Mouse (Mus musculus) CH12.LX (cell line): Measurements from ENCODE around the gene Grin3b. TPM values are rescaled to one million over a fixed set of nuclear protein-coding genes. Genes with fewer than 3 reads are reported as not detected.

Experiments used
- DNase-seq: peaks from one replicate; pipeline ENCODE4 v3.0.0-alpha.2; 2013; ENCODE audit errors: extremely low read depth
- H3K27ac ChIP-seq: 2 replicates; pipeline ENCODE4 v1.5.1; 2012; ENCODE audit warnings: low read depth, mild to moderate bottlenecking, control low read depth, moderate library complexity; ENCODE audit not compliant: insufficient read depth
- H3K27me3 ChIP-seq: replicated peaks from 2 replicates; pipeline ENCODE3; 2012; ENCODE audit warnings: inconsistent platforms
- H3K36me3 ChIP-seq, 2 experiments: replicated peaks in 1 of 2; 2 replicates each; pipeline versions ENCODE3 to v1.6.1; 2012; ENCODE audit warnings: inconsistent platforms in 1 of 2, low read length in 1 of 2, mild to moderate bottlenecking in 1 of 2, mixed read lengths in 1 of 2, moderate library complexity in 1 of 2; ENCODE audit not compliant: control insufficient read depth in 1 of 2, insufficient read depth in 1 of 2
- H3K4me1 ChIP-seq, 2 experiments: 2 replicates each; pipeline ENCODE4 v1.6.1; 2012; ENCODE audit warnings: inconsistent platforms in 1 of 2, moderate library complexity in 1 of 2; ENCODE audit not compliant: insufficient read depth in 2 of 2, control insufficient read depth in 1 of 2
- H3K4me2 ChIP-seq: 2 replicates; pipeline ENCODE4 v1.6.1; 2012; ENCODE audit warnings: low read depth, mild to moderate bottlenecking, control low read depth; ENCODE audit not compliant: poor library complexity, insufficient read depth, severe bottlenecking
- H3K4me3 ChIP-seq, 3 experiments: fragments of 150-350 bp in 1 of 3; sonication (generic) in 1 of 3; replicated peaks in 1 of 3; 2 replicates each; pipeline versions ENCODE3 to v1.5.1; 2011 to 2012; ENCODE audit warnings: low read depth in 2 of 3, low read length in 2 of 3, mild to moderate bottlenecking in 2 of 3, moderate library complexity in 2 of 3, control low read depth in 1 of 3, improper control_type of control experiment in 1 of 3, inconsistent platforms in 1 of 3, mixed read lengths in 1 of 3; ENCODE audit not compliant: poor library complexity in 1 of 3
- H3K79me2 ChIP-seq: replicated peaks from 2 replicates; pipeline ENCODE4 v1.6.1; 2012; ENCODE audit warnings: mild to moderate bottlenecking, moderate library complexity; ENCODE audit not compliant: control insufficient read depth, poor library complexity, insufficient read depth, severe bottlenecking; ENCODE audit errors: extremely low read depth
- H3K9ac ChIP-seq: 2 replicates; pipeline ENCODE4 v1.6.1; 2012; ENCODE audit warnings: low read depth, mild to moderate bottlenecking, control low read depth, moderate library complexity; ENCODE audit not compliant: insufficient read depth
- H3K9me3 ChIP-seq: replicated peaks from 2 replicates; pipeline ENCODE3; 2012; ENCODE audit warnings: low read length, inconsistent platforms, mixed read lengths
- BHLHE40 ChIP-seq: IDR thresholded peaks from 2 replicates; pipeline ENCODE4 v1.6.1; 2011; ENCODE audit warnings: mild to moderate bottlenecking, low read depth, low read length, improper control_type of control experiment
- CHD1 ChIP-seq: IDR thresholded peaks from 2 replicates; pipeline ENCODE4 v1.6.1; 2012; ENCODE audit warnings: low read depth, low read length, improper control_type of control experiment, inconsistent platforms
- CHD2 ChIP-seq: IDR thresholded peaks from 2 replicates; pipeline ENCODE4 v1.6.1; 2011; ENCODE audit warnings: low read length, improper control_type of control experiment
- CTCF ChIP-seq, 2 experiments: IDR thresholded peaks in 1 of 2; conservative IDR thresholded peaks in 1 of 2; 2 replicates each; pipeline ENCODE4 v1.5.1; 2011 to 2012; ENCODE audit warnings: low read depth in 2 of 2, low read length in 2 of 2, improper control_type of control experiment in 1 of 2, inconsistent platforms in 1 of 2, mild to moderate bottlenecking in 1 of 2, moderate library complexity in 1 of 2
- ELF1 ChIP-seq: IDR thresholded peaks from 2 replicates; pipeline ENCODE4 v1.6.1; 2014; ENCODE audit warnings: low read depth, mild to moderate bottlenecking, inconsistent platforms, low read length, improper control_type of control experiment
- EP300 ChIP-seq: IDR thresholded peaks from 2 replicates; pipeline ENCODE4 v1.6.1; 2011; ENCODE audit warnings: low read length, improper control_type of control experiment
- ETS1 ChIP-seq: conservative IDR thresholded peaks from 2 replicates; pipeline ENCODE4 v1.6.1; 2012; ENCODE audit warnings: low read depth, mild to moderate bottlenecking, inconsistent platforms, low read length, improper control_type of control experiment, moderate library complexity
- IRF4 ChIP-seq: IDR thresholded peaks from 2 replicates; pipeline ENCODE4 v1.6.1; 2014; ENCODE audit warnings: low read depth, mild to moderate bottlenecking, inconsistent platforms, low read length, improper control_type of control experiment
- JUN ChIP-seq: IDR thresholded peaks from 2 replicates; pipeline ENCODE4 v1.6.1; 2011; ENCODE audit warnings: low read depth, mild to moderate bottlenecking, low read length, improper control_type of control experiment, moderate library complexity; ENCODE audit not compliant: insufficient read depth
- JUND ChIP-seq: conservative IDR thresholded peaks from 2 replicates; pipeline ENCODE4 v1.6.1; 2011; ENCODE audit warnings: low read depth, low read length, improper control_type of control experiment
- KAT2A ChIP-seq: IDR thresholded peaks from 2 replicates; pipeline ENCODE4 v1.6.1; 2012; ENCODE audit warnings: low read length, improper control_type of control experiment, inconsistent platforms; ENCODE audit not compliant: insufficient replicate concordance
- MAFK ChIP-seq: IDR thresholded peaks from 2 replicates; pipeline ENCODE4 v1.6.1; 2011; ENCODE audit warnings: low read length, improper control_type of control experiment; ENCODE audit not compliant: insufficient replicate concordance
- MAX ChIP-seq: IDR thresholded peaks from 2 replicates; pipeline ENCODE4 v1.6.1; 2011; ENCODE audit warnings: low read length, improper control_type of control experiment
- MAZ ChIP-seq: IDR thresholded peaks from 2 replicates; pipeline ENCODE4 v1.6.1; 2012; ENCODE audit warnings: low read depth, mild to moderate bottlenecking, inconsistent platforms, low read length, improper control_type of control experiment, moderate library complexity
- MYC ChIP-seq: IDR thresholded peaks from 2 replicates; pipeline ENCODE4 v1.6.1; 2011; ENCODE audit warnings: low read depth, mild to moderate bottlenecking, improper control_type of control experiment, low read length
- NELFE ChIP-seq: IDR thresholded peaks from 2 replicates; pipeline ENCODE4 v1.6.1; 2011; ENCODE audit warnings: low read depth, low read length, improper control_type of control experiment
- PAX5 ChIP-seq: IDR thresholded peaks from 2 replicates; pipeline ENCODE4 v1.6.1; 2012; ENCODE audit warnings: low read length, inconsistent platforms, mixed read lengths
- POLR2A ChIP-seq: IDR thresholded peaks from 2 replicates; pipeline ENCODE4 v1.6.1; 2011; ENCODE audit warnings: low read depth, mild to moderate bottlenecking, improper control_type of control experiment, low read length
- POLR2AphosphoS2 ChIP-seq: IDR thresholded peaks from 2 replicates; pipeline ENCODE4 v1.6.1; 2011; ENCODE audit warnings: low read depth, low read length, improper control_type of control experiment
- RAD21 ChIP-seq: IDR thresholded peaks from 2 replicates; pipeline ENCODE4 v1.6.1; 2011; ENCODE audit warnings: low read depth, mild to moderate bottlenecking, low read length, improper control_type of control experiment, moderate library complexity
- RCOR1 ChIP-seq: conservative IDR thresholded peaks from 2 replicates; pipeline ENCODE4 v1.6.1; 2012; ENCODE audit warnings: low read depth, mild to moderate bottlenecking, inconsistent platforms, low read length, improper control_type of control experiment
- SIN3A ChIP-seq: IDR thresholded peaks from 2 replicates; pipeline ENCODE4 v1.6.1; 2012; ENCODE audit warnings: low read length, improper control_type of control experiment, inconsistent platforms
- TBP ChIP-seq: conservative IDR thresholded peaks from 2 replicates; pipeline ENCODE4 v1.6.1; 2011; ENCODE audit warnings: low read depth, low read length, improper control_type of control experiment
- TCF12 ChIP-seq: IDR thresholded peaks from 2 replicates; pipeline ENCODE4 v1.6.1; 2014; ENCODE audit warnings: low read depth, mild to moderate bottlenecking, inconsistent platforms, low read length, improper control_type of control experiment
- USF1 ChIP-seq: IDR thresholded peaks from 2 replicates; pipeline ENCODE4 v1.6.1; 2014; ENCODE audit warnings: low read depth, mild to moderate bottlenecking, inconsistent platforms, low read length, improper control_type of control experiment
- USF2 ChIP-seq: conservative IDR thresholded peaks from 2 replicates; pipeline ENCODE4 v1.6.1; 2011; ENCODE audit warnings: low read depth, low read length, improper control_type of control experiment
- ZC3H11A ChIP-seq: IDR thresholded peaks from 2 replicates; pipeline ENCODE4 v1.6.1; 2012; ENCODE audit warnings: low read depth, mild to moderate bottlenecking, inconsistent platforms, low read length, improper control_type of control experiment
- ZKSCAN1 ChIP-seq: IDR thresholded peaks from 2 replicates; pipeline ENCODE4 v1.6.1; 2012; ENCODE audit warnings: low read depth, inconsistent platforms, low read length, improper control_type of control experiment, borderline replicate concordance
- dilution Hi-C: fragments of 300-500 bp; cut with MboI; formaldehyde crosslinking; loops from 2 replicates; pipeline ENCODE4 v1.14.3; 2020; ENCODE audit warnings: low sequenced_read_pairs; ENCODE audit not compliant: extremely low pct_unique_long_range_greater_than_20kb, extremely low pct_ligation_motif_present
- in situ Hi-C: fragments of 300-500 bp; cut with MboI; formaldehyde crosslinking; loops from 3 replicates; pipeline ENCODE4 v1.14.3; 2019; ENCODE audit warnings: low sequenced_read_pairs, low pct_ligation_motif_present, low pct_unique_long_range_greater_than_20kb, mixed read lengths
- polyA plus RNA-seq: library from polyadenylated mRNA; unstranded; fragments of >175 nt; gene quantifications from 2 replicates; pipeline ENCODE4 v1.2.1, GENCODE M21; 2012; ENCODE audit warnings: low read depth; ENCODE audit not compliant: insufficient read length
- total RNA-seq, 2 experiments: library from RNA; depleted of rRNA; stranded (reverse); fragments of 300-350 nt in 1 of 2; fragments of >200 nt in 1 of 2; gene quantifications; 2 replicates each; pipeline ENCODE4 v1.2.3; 2012 to 2014

Grin3b gene
- total and polyA plus RNA-seq, 3 experiments, result 0.27 to 0.59 (median 0.56) TPM

DNA sequence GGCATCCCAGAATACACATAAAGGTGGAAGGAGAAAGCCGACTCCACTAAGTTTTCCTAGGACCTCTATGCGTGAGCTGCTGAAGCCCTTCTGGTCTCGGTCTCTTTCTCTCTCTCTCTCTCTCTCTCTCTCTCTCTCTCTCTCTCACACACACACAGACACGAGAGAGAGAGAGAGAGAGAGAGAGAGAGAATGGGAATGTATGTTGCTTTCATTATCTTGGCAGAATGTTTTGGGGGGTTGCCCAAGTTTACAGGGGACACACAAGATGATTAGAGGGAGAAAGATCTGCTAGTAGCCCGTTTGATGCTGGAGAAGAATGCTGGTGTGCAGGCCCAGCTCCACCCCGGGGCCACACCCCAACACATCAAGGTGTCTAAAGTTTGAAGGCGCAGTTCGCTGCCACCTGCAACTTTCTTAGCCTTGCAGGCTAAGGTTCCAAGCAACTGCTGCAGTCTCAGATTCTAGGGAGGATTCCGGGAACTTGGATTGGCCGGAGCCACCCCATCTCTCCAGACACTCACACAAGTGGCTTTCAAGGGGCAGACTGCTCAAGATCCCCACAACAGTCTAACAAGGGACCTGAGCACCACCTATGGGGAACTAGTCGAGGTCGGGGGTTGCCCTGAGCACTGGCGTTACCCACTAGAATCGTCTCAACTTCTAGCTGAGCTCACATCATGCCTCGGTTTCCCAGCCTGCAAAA, 44.6 kb upstream of the Grin3b start:
- in situ Hi-C loops, result loop anchor here (5.0 kb wide), 2 partner anchors 34 to 36 kb away; partner anchors contain the start of genes Cfd and Wdr18
- DNase-seq, result peak; percentile 46

DNA sequence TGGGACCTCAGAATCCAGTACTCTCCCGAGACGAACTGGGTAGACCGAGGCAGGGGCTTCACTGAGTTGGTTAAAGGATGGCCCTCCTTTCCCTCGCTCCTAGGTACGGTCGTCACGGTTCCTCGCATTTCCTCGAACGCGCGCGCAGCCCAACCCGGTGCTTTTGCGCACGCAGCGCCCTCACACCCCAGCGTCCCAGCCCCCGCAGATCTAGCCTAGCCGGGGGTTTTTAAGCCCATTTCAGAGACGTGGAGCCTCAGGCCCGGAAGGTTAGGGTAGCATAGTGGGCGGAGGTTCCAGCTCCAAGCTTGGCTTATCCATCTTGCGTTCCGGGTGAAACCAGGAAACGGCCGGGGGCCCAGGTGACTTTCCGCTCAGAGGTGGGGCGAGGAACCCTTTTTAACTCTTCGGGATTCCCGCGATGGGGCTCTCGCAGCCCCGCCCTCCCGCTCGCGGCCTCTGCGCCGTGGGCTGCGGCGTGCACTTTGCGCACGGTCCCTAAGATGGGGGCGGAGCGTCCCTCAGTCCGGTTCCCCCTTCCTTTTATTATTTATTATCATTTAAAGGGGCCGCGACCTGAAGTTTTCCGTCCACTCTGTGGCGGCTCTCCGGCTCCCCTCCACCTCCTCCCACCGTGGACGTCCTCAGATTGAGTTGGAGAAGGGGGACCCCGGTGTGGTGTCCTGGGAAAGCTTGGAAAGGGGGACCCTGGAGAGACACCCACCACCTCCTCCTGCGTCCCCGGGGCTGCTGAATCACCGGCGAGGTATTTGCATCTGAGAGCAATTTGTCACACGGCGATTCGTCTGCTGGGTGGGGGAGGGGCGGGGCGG, 43.8 kb upstream of the Grin3b start, which contains the start of gene Arid3a:
TSS of gene Arid3a (plus strand) at position 553 of the 833 bp plus-strand sequence.
- Histone ChIP-seq H3K79me2 (peaks cover 48% of the 10 kb centered on the region), H3K27me3 (no peaks in the 10 kb centered on the region), H3K4me3 (peak within 1 kb of the TSS; percentile 72 to 96 (median 91)), H3K36me3 (peaks cover 11 to 20% of the 10 kb centered on the region in 2 experiments), H3K4me1 (peaks cover 6 to 53% of the 10 kb centered on the region in 2 experiments), H3K9ac (peak within 1 kb of the TSS; percentile 98), H3K27ac (peak within 1 kb of the TSS; percentile 81), H3K4me2 (peak within 1 kb of the TSS; percentile 92), H3K9me3 (peaks cover under 1% of the 10 kb centered on the region)
- in situ Hi-C loops (loop anchor here (5.0 kb wide), 2 partner anchors 34 to 36 kb away; partner anchors contain the start of genes Cfd and Wdr18), dilution Hi-C loops (no loop called here)
- peak; percentile 94 for DNase-seq
- peak; percentile 59; the same call in 1 of the 2 replicates for TF ChIP-seq NELFE
- no peak for TF ChIP-seq RCOR1
- no peak for TF ChIP-seq ZKSCAN1
- TF ChIP-seq POLR2A, result peak; percentile 69
- 0 out of 2 replicates have a peak, but pooled peaks have one; percentile 70 for TF ChIP-seq TBP
- TF ChIP-seq JUND, result no peak
- TF ChIP-seq PAX5, result 0 out of 2 replicates have a peak, but pooled peaks have one; percentile 38
- no peak for TF ChIP-seq CTCF (conservative IDR thresholded peaks at IDR 0.05 in 1 of 2, IDR thresholded peaks at IDR 0.05 in 1 of 2; ENCODE audit: low read depth in 2 of 2, low read length in 2 of 2)
- TF ChIP-seq USF2, result no peak
- peak; percentile 66 for TF ChIP-seq MAX
- peak; percentile 90 for TF ChIP-seq ELF1
- no peak for TF ChIP-seq MAFK
- TF ChIP-seq CHD1, result 0 out of 2 replicates have a peak, but pooled peaks have one; percentile 3
- TF ChIP-seq ZC3H11A, result no peak
- TF ChIP-seq JUN, result no peak
- peak; percentile 83 for TF ChIP-seq ETS1
- peak; percentile 71 for TF ChIP-seq IRF4
- TF ChIP-seq USF1, result peak; percentile 37; the same call in 1 of the 2 replicates
- 0 out of 2 replicates have a peak, but pooled peaks have one; percentile 43 for TF ChIP-seq KAT2A
- TF ChIP-seq POLR2AphosphoS2, result peak; percentile 69; the same call in 1 of the 2 replicates
- TF ChIP-seq CHD2, result peak; percentile 86
- TF ChIP-seq MYC, result peak; percentile 79
- peak; percentile 46; the same call in 1 of the 2 replicates for TF ChIP-seq EP300
- TF ChIP-seq SIN3A, result peak; percentile 96
- peak; percentile 94 for TF ChIP-seq TCF12
- peak; percentile 67 for TF ChIP-seq BHLHE40
- no peak; the same call in 1 of the 2 replicates for TF ChIP-seq RAD21

More for the DNA sequence above, 44.6 kb upstream of the Grin3b start:
- dilution Hi-C loops, result no loop called here
- Histone ChIP-seq H3K79me2 (peaks cover 40% of the 10 kb centered on the region), H3K9me3 (peaks cover 4% of the 10 kb centered on the region), H3K27ac (peak overlapping the region; percentile 81), H3K4me3 (peak overlapping the region; percentile 61 to 96 (median 63)), H3K4me1 (peaks cover 3 to 46% of the 10 kb centered on the region in 2 experiments), H3K4me2 (peak overlapping the region; percentile 92), H3K9ac (peak overlapping the region; percentile 75), H3K27me3 (no peaks in the 10 kb centered on the region), H3K36me3 (peaks cover 5 to 13% of the 10 kb centered on the region in 2 experiments)
- TF ChIP-seq MAZ (no peak), KAT2A (no peak), EP300 (0 out of 2 replicates have a peak, but pooled peaks have one; percentile 8), CHD1 (peak; percentile 64; the same call in 1 of the 2 replicates), IRF4 (no peak)
